Mouse (Mus musculus): ENCODE measurements around the gene Zc2hc1c.

GRCm38 (mm10) chr12:85291541-85291940, 3.1 kb downstream of the Zc2hc1c start:
- TF ChIP-seq MAX (IDR thresholded peaks at IDR 0.05; ENCODE audit: low read length) (no peak), RCOR1 (conservative IDR thresholded peaks at IDR 0.05; ENCODE audit: low read depth, low read length) (no peak), CTCF (conservative IDR thresholded peaks at IDR 0.05 in 1 of 2, IDR thresholded peaks at IDR 0.05 in 1 of 2; ENCODE audit: low read depth in 2 of 2, low read length in 2 of 2) (no peak), RAD21 (IDR thresholded peaks at IDR 0.05; ENCODE audit: low read depth, low read length) (no peak), SMC3 (IDR thresholded peaks at IDR 0.05; ENCODE audit: low read depth, low read length) (no peak), MAFK (IDR thresholded peaks at IDR 0.05; ENCODE audit: insufficient replicate concordance, low read length) (no peak), ZKSCAN1 (IDR thresholded peaks at IDR 0.05; ENCODE audit: borderline replicate concordance, low read depth, low read length) (no peak)
